Mouse (Mus musculus): ENCODE data around the gene Actr6. TPM values are rescaled to one million over a fixed set of nuclear protein-coding genes. Genes with fewer than 3 reads are reported as not detected.

The Actr6 gene
- polyA plus RNA-seq, 1 experiment from 2014 or later, result 41.6 TPM

- no peak overlapping the region for H3K4me3 ChIP-seq
- peaks cover 5% of the 10 kb centered on the region; the same call in 1 of the 2 replicates for H3K36me3 ChIP-seq
- H3K4me2 ChIP-seq (replicated peaks), result no peak overlapping the region
- H3K27me3 ChIP-seq, result no peaks in the 10 kb centered on the region
- H3K4me1 ChIP-seq, result no peaks in the 10 kb centered on the region
- no peak overlapping the region for H3K27ac ChIP-seq (replicated peaks)
- no peak for ATAC-seq (ENCODE audit: low FRiP score, low read depth)
- 90% methylated on average over 7 of the region's 7 CpGs for WGBS
- H3K9ac ChIP-seq (replicated peaks), result no peak overlapping the region
- no peaks in the 10 kb centered on the region for H3K9me3 ChIP-seq
Observed at GRCm38 (mm10) chr10:89667571-89667970, 64.5 kb downstream of the Actr6 start.

GRCm38 (mm10) chr10:89665679-89666078, 66.4 kb downstream of the Actr6 start:
- Histone ChIP-seq H3K36me3 (peaks cover 16% of the 10 kb centered on the region; the same call in 1 of the 2 replicates), H3K4me1 (no peaks in the 10 kb centered on the region), H3K27ac (replicated peaks) (no peak overlapping the region), H3K9me3 (no peaks in the 10 kb centered on the region), H3K27me3 (no peaks in the 10 kb centered on the region), H3K4me3 (no peak overlapping the region), H3K9ac (replicated peaks) (no peak overlapping the region), H3K4me2 (replicated peaks) (no peak overlapping the region)
- ATAC-seq (ENCODE audit: low FRiP score, low read depth), result no peak
- WGBS, result 94% methylated on average over 9 of the region's 9 CpGs

GRCm38 (mm10) chr10:89664977-89665645, 67.0 kb downstream of the Actr6 start:
- Histone ChIP-seq H3K4me1 (no peaks in the 10 kb centered on the region), H3K4me2 (replicated peaks) (no peak overlapping the region), H3K9ac (replicated peaks) (no peak overlapping the region), H3K4me3 (no peak overlapping the region), H3K27ac (replicated peaks) (no peak overlapping the region), H3K36me3 (peaks cover 18% of the 10 kb centered on the region; the same call in 1 of the 2 replicates), H3K9me3 (no peaks in the 10 kb centered on the region), H3K27me3 (no peaks in the 10 kb centered on the region)
- 95% methylated on average over 8 of the region's 8 CpGs for WGBS
- no peak for ATAC-seq (ENCODE audit: low FRiP score, low read depth)

Other genes with a start within 250 kb of the Actr6 start
- gene Nr1h4, start 198.7 kb downstream of the Actr6 start, polyA plus RNA-seq (2016; fragmentation: Nextera tagmentation; extraction: Ambion mirVana), result not detected in 2 replicates
- 0.59 and 0.84 TPM in 2 replicates for gene Slc17a8, start 111.0 kb downstream of the Actr6 start, polyA plus RNA-seq (2016; fragmentation: Nextera tagmentation; extraction: Ambion mirVana)
- gene Scyl2, start 46.0 kb downstream of the Actr6 start, polyA plus RNA-seq (2016; fragmentation: Nextera tagmentation; extraction: Ambion mirVana), result 13.5 and 13.9 TPM in 2 replicates
- gene Uhrf1bp1l, start 12.7 kb upstream of the Actr6 start, polyA plus RNA-seq (2016; fragmentation: Nextera tagmentation; extraction: Ambion mirVana), result 32.8 and 33.0 TPM in 2 replicates
- gene Anks1b, start 141.2 kb upstream of the Actr6 start, polyA plus RNA-seq (2016; fragmentation: Nextera tagmentation; extraction: Ambion mirVana), result 11.9 and 16.5 TPM in 2 replicates